Mouse (Mus musculus) cerebellum, adult 8-10 months (tissue): ENCODE measurements around the gene Hira.
"Not testable (repeated sequence)": the region's sequence is repeated elsewhere in the genome, so short reads cannot be mapped to it uniquely, and the experiment has no call there.

Source experiments
- DNase-seq: peaks from one replicate; pipeline ENCODE4 v3.0.0; 2022

Hira gene

GRCm38 (mm10) chr16:18876442-18877308, at the start of gene Hira, which contains the start of gene Mrpl40:
Gene Hira, plus strand, starts transcription at chr16:18877037.
Gene Mrpl40, minus strand, starts transcription at chr16:18876862.
- peak; percentile 94 for DNase-seq

- DNase-seq = no peak
Measured at GRCm38 (mm10) chr16:18828630-18829029, 48.2 kb upstream of the Hira start.

GRCm38 (mm10) chr16:18829102-18829501, 47.7 kb upstream of the Hira start:
- no peak for DNase-seq

- no peak for DNase-seq
Measured at GRCm38 (mm10) chr16:18833486-18833885, 43.4 kb upstream of the Hira start.

GRCm38 (mm10) chr16:18836073-18836467, 40.8 kb upstream of the Hira start:
- no peak for DNase-seq

- DNase-seq = peak; percentile 97
Measured at GRCm38 (mm10) chr16:18836468-18837208, 40.2 kb upstream of the Hira start, which contains the start of the genes 2510002D24Rik and Gm28539. Gene 2510002D24Rik, plus strand, starts transcription at chr16:18836578. Gene Gm28539, plus strand, starts transcription at chr16:18836584.

GRCm38 (mm10) chr16:18838346-18838745, 38.5 kb upstream of the Hira start:
- no peak for DNase-seq

GRCm38 (mm10) chr16:18846301-18846820, 30.5 kb upstream of the Hira start:
- DNase-seq = no peak

GRCm38 (mm10) chr16:18849521-18850190, 27.2 kb upstream of the Hira start:
- DNase-seq = not testable (repeated sequence)

GRCm38 (mm10) chr16:18858551-18858950, 18.3 kb upstream of the Hira start:
- DNase-seq = peak; percentile 78

- no peak for DNase-seq
Measured at GRCm38 (mm10) chr16:18860186-18860585, 16.7 kb upstream of the Hira start.

- DNase-seq = not testable (repeated sequence)
Measured at GRCm38 (mm10) chr16:18870495-18870894, 6.3 kb upstream of the Hira start.

GRCm38 (mm10) chr16:18876091-18876441, 771 bp upstream of the Hira start:
- no peak for DNase-seq

- no peak for DNase-seq
Measured at GRCm38 (mm10) chr16:18877386-18878090, 701 bp downstream of the Hira start.

- DNase-seq = no peak
Measured at GRCm38 (mm10) chr16:18878091-18878720, 1.4 kb downstream of the Hira start.

- no peak for DNase-seq
Measured at GRCm38 (mm10) chr16:18884044-18884443, 7.2 kb downstream of the Hira start.

- no peak for DNase-seq
Measured at GRCm38 (mm10) chr16:18893840-18894372, 17.1 kb downstream of the Hira start.

- no peak for DNase-seq
Measured at GRCm38 (mm10) chr16:18895249-18895648, 18.4 kb downstream of the Hira start.

GRCm38 (mm10) chr16:18896429-18896828, 19.6 kb downstream of the Hira start:
- DNase-seq = no peak

GRCm38 (mm10) chr16:18905648-18906047, 28.8 kb downstream of the Hira start:
- no peak for DNase-seq

- no peak for DNase-seq
Measured at GRCm38 (mm10) chr16:18916064-18916463, 39.2 kb downstream of the Hira start.

- DNase-seq = no peak
Measured at GRCm38 (mm10) chr16:18921771-18922170, 44.9 kb downstream of the Hira start.
